Mouse (Mus musculus) thymus, postnatal 14 days (tissue): ENCODE measurements at regions not wholly inside any gene's neighbourhood (a gene's known extent, or its start where the extent isn't known, plus 50 kb on each side); places are given as distances from the start of the nearest gene placed in this dataset.

Experiments used
- DNase-seq: peaks from one replicate; pipeline ENCODE4 v3.0.0; 2021

- no peak for DNase-seq
Measured at GRCm38 (mm10) chr3:34377329-34377728, 272.9 kb upstream of the Sox2 start.

- no peak for DNase-seq
Measured at GRCm38 (mm10) chr3:34371418-34371817, 278.8 kb upstream of the Sox2 start.

GRCm38 (mm10) chr3:34338100-34338499 lies 257.0 kb upstream of the Dnajc19 start:
- DNase-seq = no peak

GRCm38 (mm10) chr3:34333555-34333954 lies 252.4 kb upstream of the Dnajc19 start:
- no peak for DNase-seq

GRCm38 (mm10) chr3:34331889-34332276 lies 250.8 kb upstream of the Dnajc19 start:
- no peak for DNase-seq

GRCm38 (mm10) chr3:34330970-34331888 lies 250.1 kb upstream of the Dnajc19 start:
- no peak for DNase-seq

- peak; percentile 7 for DNase-seq
Measured at GRCm38 (mm10) chr3:34328865-34329264, 247.7 kb upstream of the Dnajc19 start.

- DNase-seq = no peak
Measured at GRCm38 (mm10) chr3:34325669-34326068, 244.5 kb upstream of the Dnajc19 start.

- no peak for DNase-seq
Measured at GRCm38 (mm10) chr3:34322527-34323210, 241.5 kb upstream of the Dnajc19 start.

- no peak for DNase-seq
Measured at GRCm38 (mm10) chr3:34314798-34315197, 233.7 kb upstream of the Dnajc19 start.

GRCm38 (mm10) chr3:34314393-34314792 lies 233.3 kb upstream of the Dnajc19 start:
- no peak for DNase-seq

- DNase-seq = no peak
Measured at GRCm38 (mm10) chr3:34311944-34312343, 230.8 kb upstream of the Dnajc19 start.

- DNase-seq = no peak
Measured at GRCm38 (mm10) chr3:34299637-34300036, 218.5 kb upstream of the Dnajc19 start.

- DNase-seq = no peak
Measured at GRCm38 (mm10) chr3:34287836-34288235, 206.7 kb upstream of the Dnajc19 start.

GRCm38 (mm10) chr3:34270154-34270553 lies 189.0 kb upstream of the Dnajc19 start:
- no peak for DNase-seq

GRCm38 (mm10) chr3:34266462-34266861 lies 185.3 kb upstream of the Dnajc19 start:
- DNase-seq = no peak

- no peak for DNase-seq
Measured at GRCm38 (mm10) chr3:34264811-34265210, 183.7 kb upstream of the Dnajc19 start.

GRCm38 (mm10) chr3:34252730-34253337 lies 171.7 kb upstream of the Dnajc19 start:
- no peak for DNase-seq

- DNase-seq = no peak
Measured at GRCm38 (mm10) chr3:34242126-34242525, 161.0 kb upstream of the Dnajc19 start.

GRCm38 (mm10) chr3:34239978-34240377 lies 158.9 kb upstream of the Dnajc19 start:
- no peak for DNase-seq

GRCm38 (mm10) chr3:34234391-34234790 lies 153.3 kb upstream of the Dnajc19 start:
- no peak for DNase-seq

GRCm38 (mm10) chr3:34232329-34233250 lies 151.5 kb upstream of the Dnajc19 start:
- no peak for DNase-seq
